Mouse (Mus musculus): Measurements from ENCODE around the gene Aff2.
A peak's percentile ranks its signal among the peaks of the same experiment; 100 is the strongest.

The Aff2 gene

DNA sequence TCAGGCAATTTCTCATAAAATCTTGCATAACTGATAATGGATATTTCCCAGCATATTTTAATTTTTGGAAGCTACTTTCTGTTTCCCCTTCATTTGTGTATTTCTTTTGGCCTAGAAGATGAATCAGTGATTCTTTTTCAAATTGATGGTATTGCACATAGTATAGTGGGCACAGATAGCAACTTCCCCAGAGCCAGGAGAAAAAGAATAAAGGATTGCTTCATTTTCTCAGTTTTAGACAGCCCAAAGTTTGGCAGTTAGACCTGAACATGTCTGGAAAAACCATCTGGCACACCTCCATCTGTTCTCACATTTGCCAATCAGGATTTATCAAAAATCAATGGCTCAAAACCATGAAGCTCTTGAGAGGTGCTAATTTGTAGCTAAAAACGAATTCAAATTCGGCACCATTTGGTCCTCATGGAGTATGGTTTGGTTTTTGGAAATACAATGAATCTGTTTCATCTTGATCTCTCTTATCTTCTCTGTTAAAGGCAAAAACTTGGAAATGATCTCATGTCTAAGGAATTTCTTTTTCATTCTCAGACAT lies 441.9 kb downstream of the Aff2 start:
- DNase-seq, result no peak

DNA sequence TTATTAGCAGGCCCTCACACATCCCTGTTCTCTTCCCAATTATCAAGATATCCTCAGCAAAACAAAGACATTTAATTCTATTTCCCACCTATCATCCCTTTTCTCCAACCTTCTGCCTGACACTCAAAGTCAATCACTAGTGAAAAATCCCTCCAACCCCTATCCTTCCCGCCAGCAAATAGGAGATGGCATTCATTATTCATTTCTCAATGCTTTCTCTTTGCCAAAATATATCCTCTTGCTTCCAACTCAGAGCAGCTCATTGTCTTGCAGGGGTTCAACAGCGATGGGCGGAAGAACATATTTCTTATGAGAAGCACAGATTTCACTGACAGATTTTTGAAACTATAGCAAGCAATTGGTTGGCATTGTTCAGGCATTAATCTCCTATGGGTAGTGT lies 442.4 kb downstream of the Aff2 start:
- no peak for DNase-seq

DNA sequence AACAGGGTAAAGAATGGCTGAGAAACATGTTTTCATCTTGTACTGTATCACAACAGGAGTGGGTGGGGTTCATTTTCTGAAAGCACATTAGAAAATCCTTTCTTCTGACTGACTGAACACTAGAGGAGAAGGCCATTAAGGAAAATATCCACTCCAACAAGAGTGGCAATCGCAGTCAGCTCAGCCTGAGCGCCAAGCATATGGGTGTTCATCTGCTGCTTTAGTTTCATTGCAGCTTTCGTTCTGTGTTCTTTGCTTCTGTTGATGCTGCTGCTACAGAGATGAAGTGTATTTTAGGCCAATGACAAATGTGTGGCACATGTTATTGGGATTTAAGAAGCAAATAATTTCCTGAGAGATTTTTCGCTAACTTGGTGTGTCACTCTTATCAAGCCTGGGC lies 451.7 kb downstream of the Aff2 start:
- DNase-seq, result no peak

DNA sequence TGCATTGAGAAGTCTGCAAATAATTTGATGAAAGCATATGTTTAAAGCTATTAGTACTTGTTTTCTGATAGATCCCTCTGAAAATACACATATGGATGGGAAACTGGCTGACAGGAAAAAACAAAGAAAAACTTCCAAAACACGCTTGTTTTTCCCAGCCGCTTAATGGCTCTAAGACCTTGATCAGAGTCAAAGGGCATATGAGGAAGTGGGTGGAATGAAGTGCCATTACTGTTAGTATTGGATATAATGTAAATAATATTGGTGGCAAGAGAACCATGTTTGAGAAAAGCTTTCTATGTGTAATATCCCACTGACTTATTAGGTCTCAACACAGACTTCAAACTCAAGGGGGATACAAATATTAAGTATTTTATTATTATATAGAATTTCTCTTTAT lies 455.0 kb downstream of the Aff2 start:
- DNase-seq, result no peak

DNA sequence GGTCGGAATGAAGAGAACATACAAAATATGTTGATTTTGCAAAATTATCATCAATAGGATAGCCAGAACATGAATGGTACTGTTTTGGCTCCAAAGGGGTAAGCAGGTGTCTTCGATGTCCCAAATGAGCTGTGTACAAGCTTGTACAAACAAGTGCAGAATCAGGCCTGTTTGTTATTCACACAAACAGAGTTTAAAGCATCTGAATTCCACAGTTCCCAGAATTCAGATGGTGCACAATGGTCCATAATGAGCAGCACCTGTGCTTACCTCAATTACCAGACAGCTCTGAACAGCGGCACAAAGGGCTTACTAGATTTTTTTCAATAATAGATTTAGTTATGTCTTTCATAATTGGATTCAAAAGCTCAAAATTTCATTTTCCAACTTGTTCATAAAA lies 457.6 kb downstream of the Aff2 start:
- no peak for DNase-seq

DNA sequence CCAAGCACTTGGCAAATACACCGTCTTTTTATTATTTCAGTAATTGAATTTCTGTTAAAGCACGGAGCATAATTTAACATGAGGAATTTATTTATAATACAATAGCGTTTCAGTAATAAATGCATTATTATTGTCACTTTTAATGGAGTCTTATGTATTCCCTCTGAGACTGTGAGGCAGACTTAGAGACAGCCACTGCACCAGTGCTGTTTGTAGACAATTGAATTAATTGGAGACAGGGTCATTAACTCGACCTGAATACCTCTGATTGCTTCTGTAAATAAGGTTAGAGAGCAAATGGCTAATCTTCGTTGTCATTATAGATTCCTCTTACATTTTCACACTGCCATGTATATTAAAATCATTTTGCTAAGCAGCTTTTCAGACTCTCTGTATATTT lies 458.1 kb downstream of the Aff2 start:
- no peak for DNase-seq

DNA sequence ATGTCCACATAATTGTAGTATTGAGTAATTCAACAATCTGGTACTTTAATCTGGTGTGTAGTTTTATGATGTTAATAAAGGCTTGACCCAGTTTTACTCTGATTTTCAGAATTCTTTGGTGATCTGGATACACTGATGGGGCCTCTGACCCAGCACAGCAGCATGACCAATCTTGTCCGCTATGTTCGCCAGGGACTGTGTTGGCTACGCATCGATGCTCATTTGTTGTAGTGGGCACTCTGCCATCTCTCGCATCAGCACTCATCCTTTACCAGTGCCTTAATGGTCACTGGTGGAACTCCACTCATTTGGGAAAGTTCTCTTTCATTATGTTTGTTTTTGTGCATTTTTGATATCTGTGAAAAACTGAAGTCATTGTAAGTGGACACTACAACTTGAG lies 507.5 kb downstream of the Aff2 start:
- DNase-seq, result no peak

DNA sequence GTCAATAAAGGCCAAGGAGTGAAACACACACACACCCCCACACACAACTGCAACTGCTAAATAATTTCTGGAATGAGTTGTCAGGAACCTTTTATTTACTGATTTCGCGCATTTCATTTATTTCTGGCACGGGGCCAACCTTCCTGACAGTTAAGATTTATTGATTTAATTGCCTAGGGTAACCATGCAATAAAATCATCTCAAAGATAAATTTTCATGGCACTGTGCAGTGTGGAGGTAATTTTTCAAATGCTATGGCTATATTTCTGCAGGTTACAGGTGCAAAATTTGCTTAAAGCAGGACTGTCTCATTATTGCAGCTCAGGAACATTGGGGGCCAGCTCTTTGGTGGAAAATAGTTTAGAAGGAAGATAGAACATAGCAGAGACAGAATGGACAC lies 531.6 kb downstream of the Aff2 start:
- DNase-seq, result peak; percentile 10
